Mouse (Mus musculus) heart, embryonic 15.5 days (tissue): ENCODE results near the gene Fancm. TPM values are rescaled to one million over a fixed set of nuclear protein-coding genes. Genes with fewer than 3 reads are reported as not detected.
"Not testable (repeated sequence)": the region's sequence is repeated elsewhere in the genome, so short reads cannot be mapped to it uniquely, and the experiment has no call there.

Experiments
- ATAC-seq: fragments of 200-750 bp; cut with Nextera tagmentation; replicated peaks from 2 replicates; pipeline ENCODE4 v1.8.0; 2017; ENCODE audit warnings: low read depth, moderate TSS enrichment; ENCODE audit not compliant: insufficient number of reproducible peaks, insufficient read depth, low FRiP score
- H3K27ac ChIP-seq: fragments of 300-500 bp; sonication (generic); 2 replicates; pipeline ENCODE4 v1.5.1; 2015; ENCODE audit warnings: mild to moderate bottlenecking, inconsistent platforms
- H3K27me3 ChIP-seq: fragments of 300-500 bp; sonication (generic); 2 replicates; pipeline ENCODE4 v1.6.1; 2015; ENCODE audit warnings: inconsistent platforms
- H3K36me3 ChIP-seq: fragments of 300-500 bp; sonication (generic); 2 replicates; pipeline ENCODE4 v1.6.1; 2015; ENCODE audit warnings: mild to moderate bottlenecking, inconsistent platforms
- H3K4me1 ChIP-seq: fragments of 300-500 bp; sonication (generic); replicated peaks from 2 replicates; pipeline ENCODE4 v1.6.1; 2015; ENCODE audit warnings: inconsistent platforms
- H3K4me2 ChIP-seq: fragments of 300-500 bp; sonication (generic); 2 replicates; pipeline ENCODE4 v1.6.1; 2015; ENCODE audit warnings: inconsistent platforms, mild to moderate bottlenecking, moderate library complexity
- H3K4me3 ChIP-seq: fragments of 300-500 bp; sonication (generic); 2 replicates; pipeline ENCODE4 v1.5.1; 2015; ENCODE audit warnings: mild to moderate bottlenecking, inconsistent platforms
- H3K9ac ChIP-seq: fragments of 300-500 bp; sonication (generic); 2 replicates; pipeline ENCODE4 v1.6.1; 2015; ENCODE audit warnings: mild to moderate bottlenecking, inconsistent platforms
- H3K9me3 ChIP-seq: fragments of 300-500 bp; sonication (generic); replicated peaks from 2 replicates; pipeline ENCODE4 v1.6.1; 2016; ENCODE audit warnings: inconsistent platforms
- WGBS: fragments of 180-500 bp; shearing (Covaris S2); methylation state at CpG from one replicate; pipeline ENCODE4 v1.1.7; 2015; ENCODE audit warnings: mixed read lengths; 5-methylcytosine and 5-hydroxymethylcytosine counted together
- polyA plus RNA-seq: library from polyadenylated mRNA; unstranded; fragments of >200 nt; fragmentation: Nextera tagmentation; extraction: Ambion mirVana; gene quantifications from 2 replicates; pipeline ENCODE4 v1.2.1, GENCODE M21; 2015

The Fancm gene
- polyA plus RNA-seq, 1 experiment from 2014 or later: 4.9 TPM

- 90% methylated on average over 5 of the region's 5 CpGs for WGBS
- Histone ChIP-seq H3K4me3 (no peak overlapping the region), H3K27me3 (no peaks in the 10 kb centered on the region), H3K9me3 (no peaks in the 10 kb centered on the region), H3K4me1 (no peaks in the 10 kb centered on the region), H3K36me3 (peaks cover 33% of the 10 kb centered on the region), H3K4me2 (no peak overlapping the region), H3K9ac (no peak overlapping the region), H3K27ac (no peak overlapping the region)
- no peak for ATAC-seq
Measured at GRCm38 (mm10) chr12:65119451-65119850, 44.0 kb downstream of the Fancm start.

GRCm38 (mm10) chr12:65136121-65136520, 60.7 kb downstream of the Fancm start:
- WGBS: 92% methylated on average over 4 of the region's 4 CpGs
- H3K9ac ChIP-seq, H3K27me3 ChIP-seq, H3K4me1 ChIP-seq, H3K4me3 ChIP-seq, ATAC-seq, H3K27ac ChIP-seq, H3K4me2 ChIP-seq, H3K9me3 ChIP-seq: not testable (repeated sequence)
- H3K36me3 ChIP-seq: peaks cover 26% of the 10 kb centered on the region; the same call in 1 of the 2 replicates

DNA sequence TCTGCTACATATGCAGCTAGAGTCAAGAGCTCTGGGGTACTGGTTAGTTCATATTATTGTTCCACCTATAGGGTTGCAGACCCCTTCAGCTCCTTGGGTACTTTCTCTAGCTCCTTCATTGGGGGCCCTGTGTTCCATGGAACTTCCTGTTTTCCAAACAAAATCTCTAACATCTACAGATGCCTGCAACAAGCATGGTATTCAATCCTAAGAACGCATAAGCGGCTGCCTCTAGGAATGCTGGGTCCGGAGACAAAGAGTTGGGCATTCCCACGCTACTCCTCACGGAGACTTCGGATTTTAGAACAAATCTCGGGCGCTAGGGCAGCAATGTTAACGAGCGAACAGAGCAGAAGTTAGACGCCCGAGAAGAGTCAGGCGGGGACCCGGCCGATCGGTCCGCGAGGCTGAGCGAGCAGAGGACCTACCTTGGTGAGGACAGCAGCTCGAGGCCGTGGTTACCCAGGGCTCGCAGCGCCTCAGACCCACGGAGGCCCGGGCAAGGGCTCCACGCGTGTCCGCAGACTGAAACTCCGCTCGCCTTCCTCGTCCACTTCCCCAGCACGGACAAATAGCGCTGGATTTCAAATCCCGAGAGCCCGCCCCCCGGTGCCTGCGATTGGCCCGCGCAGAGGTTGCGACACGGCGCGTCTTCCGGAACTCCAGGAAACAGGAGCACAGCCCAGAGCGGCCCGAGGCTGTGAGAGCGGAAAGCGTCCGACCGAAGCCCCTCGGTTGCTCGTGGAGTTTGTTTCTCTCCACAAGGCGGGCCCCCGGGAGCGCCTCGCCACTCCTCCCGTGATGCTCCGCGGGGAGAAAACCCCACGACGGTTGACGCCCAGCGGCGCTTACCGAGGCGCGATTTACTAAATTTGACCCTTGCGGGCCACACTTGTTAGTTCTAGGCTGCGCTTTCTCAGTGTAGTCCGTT, 96.9 kb downstream of the Fancm start, which contains the start of gene Mis18bp1:
Gene Mis18bp1 (minus strand): TSS at position 584 of the 931 bp plus-strand sequence.
- Histone ChIP-seq H3K4me3 (peak within 1 kb of the TSS; percentile 76), H3K4me1 (peaks cover 13% of the 10 kb centered on the region), H3K9ac (peak within 1 kb of the TSS; percentile 81), H3K27ac (peak within 1 kb of the TSS; percentile 94), H3K27me3 (no peaks in the 10 kb centered on the region), H3K4me2 (peak within 1 kb of the TSS; percentile 65), H3K9me3 (no peaks in the 10 kb centered on the region), H3K36me3 (no peaks in the 10 kb centered on the region)
- peak; percentile 99 for ATAC-seq
- WGBS: under 1% methylated on average over 70 of the region's 70 CpGs

DNA sequence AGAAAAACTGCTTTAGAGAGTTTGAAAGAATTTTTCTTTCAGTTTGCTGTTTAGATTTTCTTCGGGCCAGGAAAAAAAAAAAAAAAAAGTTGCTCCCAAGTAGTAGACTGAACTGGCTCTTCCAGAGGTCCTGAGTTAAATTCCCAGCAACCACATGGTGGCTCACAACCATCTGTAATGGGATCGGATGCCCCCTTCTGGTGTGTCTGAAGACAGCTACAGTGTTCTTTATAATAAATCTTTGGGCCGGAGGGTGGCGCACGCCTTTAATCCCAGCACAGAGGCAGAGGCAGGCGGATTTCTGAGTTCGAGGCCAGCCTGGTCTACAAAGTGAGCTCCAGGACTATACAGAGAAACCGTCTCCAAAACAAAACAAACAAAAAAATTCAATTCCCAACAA, 97.6 kb downstream of the Fancm start:
- Histone ChIP-seq H3K9ac (peak overlapping the region; percentile 81), H3K4me1 (peaks cover 13% of the 10 kb centered on the region), H3K27ac (peak overlapping the region; percentile 94), H3K4me2 (peak overlapping the region; percentile 65), H3K4me3 (peak overlapping the region; percentile 76)
- not testable (repeated sequence) for H3K9me3 ChIP-seq, H3K27me3 ChIP-seq, H3K36me3 ChIP-seq
- peak; percentile 27 for ATAC-seq
- 21% methylated on average over 8 of the region's 8 CpGs for WGBS

DNA sequence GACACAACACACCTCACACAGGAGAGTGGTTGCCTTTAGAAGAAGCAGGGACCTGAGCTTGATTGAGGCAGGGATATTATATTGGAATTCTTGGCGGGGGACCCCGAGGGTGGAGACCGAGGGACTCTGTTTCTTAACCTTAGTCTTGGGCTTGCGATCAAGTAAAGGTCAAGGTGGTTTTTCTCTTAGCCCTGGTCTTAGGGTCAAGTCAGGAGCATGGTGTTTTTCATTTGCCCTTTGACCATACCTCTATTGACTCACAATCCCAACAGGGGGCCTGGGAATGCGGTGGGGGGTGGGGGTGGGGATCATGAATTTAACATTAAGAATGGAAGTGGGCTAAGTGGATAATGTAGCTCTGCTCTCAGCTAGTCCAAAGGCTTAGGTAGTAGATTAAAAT, 98.3 kb downstream of the Fancm start:
- Histone ChIP-seq H3K4me3 (no peak overlapping the region), H3K4me2 (0 out of 2 replicates have a peak overlapping the region, but pooled peaks have one; percentile 65), H3K9me3 (no peaks in the 10 kb centered on the region), H3K27ac (no peak overlapping the region), H3K36me3 (no peaks in the 10 kb centered on the region), H3K27me3 (no peaks in the 10 kb centered on the region), H3K9ac (no peak overlapping the region), H3K4me1 (peaks cover 13% of the 10 kb centered on the region)
- no peak for ATAC-seq
- 91% methylated on average over 5 of the region's 5 CpGs for WGBS

Other genes with a start within 250 kb of the Fancm start
- 1.3 and 1.9 TPM in 2 replicates for gene Gm527, start 157.7 kb upstream of the Fancm start, polyA plus RNA-seq
- gene Klhl28, start 110.1 kb upstream of the Fancm start, polyA plus RNA-seq: 8.9 and 10.9 TPM in 2 replicates
- 14.0 and 16.5 TPM in 2 replicates for gene Togaram1, start 109.8 kb upstream of the Fancm start, polyA plus RNA-seq
- 27.8 and 31.2 TPM in 2 replicates for gene Prpf39, start 39.3 kb upstream of the Fancm start, polyA plus RNA-seq
- 404 and 579 TPM in 2 replicates for gene Fkbp3, start 1.6 kb upstream of the Fancm start, polyA plus RNA-seq
- gene Mis18bp1, start 97.0 kb downstream of the Fancm start, polyA plus RNA-seq: 29.2 and 35.0 TPM in 2 replicates
- gene Wdr20rt, start 149.9 kb downstream of the Fancm start, polyA plus RNA-seq: not detected in 2 replicates